Mouse (Mus musculus) heart, postnatal 0 days (tissue): ENCODE data around the gene Chchd2.

Experiments
- CTCF ChIP-seq: IDR thresholded peaks from 2 replicates; pipeline ENCODE4 v1.5.1; 2016; ENCODE audit warnings: antibody characterized with exemption, control low read depth, low read depth
- EP300 ChIP-seq: IDR thresholded peaks from 2 replicates; pipeline ENCODE4 v1.6.1; 2016; ENCODE audit warnings: antibody characterized with exemption, low read depth

- TF ChIP-seq CTCF (no peak), EP300 (peak; percentile 83)
Measured at GRCm38 (mm10) chr5:129886911-129887636, at the start of gene Chchd2.
